Mouse (Mus musculus) c-Kit-positive CD71-positive TER-119-positive erythroid progenitor cells, embryonic 14.5 days (primary cell): ENCODE measurements around the gene Sars.

Experiments used
- DNase-seq: peaks from one replicate; pipeline ENCODE4 v3.0.0-alpha.2; 2013; ENCODE audit warnings: low spot score

Sars gene

GRCm38 (mm10) chr3:108424944-108425623 is 19.9 kb downstream of the Sars start:
- no peak for DNase-seq

DNA sequence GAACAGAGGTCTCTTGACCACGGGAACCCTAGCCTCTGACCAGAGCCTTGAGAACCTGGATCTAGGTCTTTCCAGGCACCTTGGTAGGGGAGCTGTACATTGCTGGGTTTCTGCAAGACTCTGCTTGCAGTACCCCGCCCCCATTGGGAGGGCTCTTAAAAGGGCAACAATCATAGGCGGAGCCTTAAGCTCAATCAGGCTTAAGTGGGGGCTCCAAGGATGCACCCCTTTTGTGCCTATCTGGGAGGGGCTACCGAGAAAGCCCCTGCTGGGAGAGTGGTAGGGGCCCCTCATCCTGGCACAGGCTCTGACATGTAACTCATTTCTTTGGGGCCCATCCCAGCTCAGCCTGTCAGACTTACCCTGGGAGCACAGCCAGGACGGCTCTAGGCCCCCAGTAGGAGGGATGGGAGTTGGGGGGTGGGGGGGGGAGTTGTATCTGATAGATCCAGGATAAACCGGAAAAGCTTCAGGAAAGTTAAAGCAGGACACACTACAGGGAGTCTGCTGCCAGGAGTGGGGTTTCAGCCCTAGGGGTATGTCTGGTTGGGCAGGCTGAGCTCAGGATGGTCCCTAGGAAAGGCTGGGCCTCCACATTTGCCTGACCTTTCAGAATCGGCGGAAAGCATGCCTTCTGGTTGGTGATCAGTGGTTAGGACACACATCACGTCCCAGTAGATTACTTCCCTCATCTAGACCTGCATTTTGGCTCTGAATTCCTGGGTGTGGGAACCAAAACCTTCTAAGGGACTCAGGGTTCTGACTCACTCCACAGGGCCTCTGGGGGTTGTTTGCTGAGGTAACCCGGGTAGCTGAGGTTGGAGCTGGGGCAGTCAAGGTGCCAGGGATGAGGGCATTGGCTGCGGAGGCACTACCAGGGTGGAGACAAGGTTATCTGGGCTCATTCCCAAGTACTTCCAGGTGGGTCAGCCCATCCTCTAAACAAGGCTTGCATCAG is 20.9 kb downstream of the Sars start:
- DNase-seq = no peak

GRCm38 (mm10) chr3:108423006-108423405 is 22.0 kb downstream of the Sars start:
- DNase-seq = no peak

DNA sequence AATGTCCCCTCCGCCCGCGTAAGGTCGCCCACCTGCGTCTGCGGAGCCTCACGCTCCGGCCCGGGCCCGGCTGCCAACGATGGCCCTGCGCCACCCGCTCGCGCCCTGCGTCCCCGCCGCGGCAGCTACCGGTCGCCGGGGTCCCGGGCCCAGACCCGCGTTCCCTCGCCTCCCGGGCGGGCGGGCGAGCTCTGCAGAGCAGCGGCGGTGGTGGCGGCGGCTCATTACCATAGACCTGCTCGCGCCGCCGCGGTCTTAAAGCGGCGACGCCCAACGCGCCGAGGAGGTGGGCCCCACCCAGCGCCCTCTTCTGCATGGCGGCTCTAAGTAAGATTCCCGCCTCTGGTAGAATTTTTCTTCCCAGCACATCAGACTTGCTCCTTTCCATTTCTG is 29.2 kb downstream of the Sars start:
- DNase-seq = peak; percentile 60

DNA sequence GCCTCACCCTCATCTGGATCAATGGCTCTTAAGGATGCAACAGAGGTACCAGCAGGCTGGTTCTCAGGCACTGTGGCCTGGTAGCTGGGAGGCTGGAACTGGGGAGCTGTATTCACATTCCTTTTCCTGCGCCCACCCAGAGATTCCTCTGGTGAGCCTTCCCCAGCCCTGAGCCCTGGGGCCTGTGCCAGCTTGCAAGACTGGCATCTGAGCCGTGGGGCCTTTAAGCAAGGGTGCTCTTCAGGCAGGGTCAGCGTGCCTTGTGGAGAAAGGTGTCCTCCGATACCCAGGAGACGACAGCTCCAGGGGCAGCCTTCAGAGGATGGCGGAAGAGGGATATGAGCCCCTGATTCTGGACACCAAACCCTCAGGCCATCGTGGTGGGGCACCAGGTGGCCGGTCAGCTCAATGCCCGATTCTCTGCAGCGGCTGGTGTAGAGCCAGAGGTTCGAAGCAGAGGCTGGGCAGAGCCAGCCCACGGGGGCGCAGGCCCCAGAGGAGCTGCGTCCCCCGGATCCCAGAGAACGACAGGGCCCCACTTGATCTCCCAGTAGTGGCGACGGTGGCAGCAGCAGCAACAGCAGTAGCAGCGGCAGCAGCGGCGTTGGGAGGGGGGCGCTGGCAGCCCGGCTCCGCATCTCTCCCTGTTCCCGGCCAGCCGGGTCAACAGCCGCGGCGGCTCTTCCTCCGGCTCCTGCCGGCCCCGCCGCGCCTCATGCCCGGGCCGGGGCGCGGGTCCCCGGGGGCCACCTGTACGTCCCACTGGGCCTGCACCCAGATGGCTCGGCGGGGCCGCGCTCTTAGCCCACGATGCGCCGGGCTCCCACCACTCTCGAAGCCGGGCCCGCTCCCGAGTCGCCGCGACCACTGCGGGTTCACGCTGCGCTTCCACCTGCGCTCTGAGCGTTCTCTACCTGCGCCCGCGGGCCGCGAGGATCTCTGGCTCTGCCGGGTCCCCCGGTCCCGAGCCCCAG is 29.9 kb downstream of the Sars start, which contains the start of gene Celsr2:
Celsr2 (minus strand) TSS at position 696 of the 974 bp plus-strand sequence.
- DNase-seq = no peak

DNA sequence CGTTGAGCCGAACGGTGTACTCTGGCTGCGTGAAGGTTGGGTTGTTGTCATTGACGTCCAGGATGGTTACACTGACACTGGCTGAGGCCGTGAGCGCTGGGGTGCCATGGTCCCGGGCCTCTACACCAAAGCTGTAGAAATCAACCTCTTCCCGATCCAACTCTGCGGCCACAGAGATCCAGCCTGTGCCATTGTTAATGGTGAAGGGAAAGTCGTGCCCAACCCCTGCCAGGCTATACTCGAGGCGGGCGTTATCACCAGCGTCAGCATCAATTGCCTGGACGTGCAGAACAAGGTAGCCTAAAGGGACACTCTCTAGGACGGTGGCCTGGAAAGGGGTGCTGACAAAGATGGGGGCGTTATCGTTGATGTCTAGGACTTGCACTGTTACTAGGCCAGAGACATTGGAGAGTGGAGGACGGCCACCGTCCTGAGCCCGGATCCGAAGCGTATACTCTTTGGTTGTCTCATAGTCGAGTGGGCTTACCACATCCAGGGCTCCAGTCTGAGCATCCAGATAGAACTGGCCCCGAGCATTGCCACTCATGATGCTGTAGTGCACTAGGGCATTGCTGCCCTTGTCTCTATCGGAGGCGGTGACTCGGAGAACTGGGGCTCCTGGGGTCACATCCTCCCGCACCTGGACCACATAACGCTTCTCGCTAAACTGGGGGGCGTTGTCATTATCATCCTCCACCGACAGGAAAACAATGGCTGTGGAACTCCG is 31.2 kb downstream of the Sars start:
- DNase-seq = no peak

DNA sequence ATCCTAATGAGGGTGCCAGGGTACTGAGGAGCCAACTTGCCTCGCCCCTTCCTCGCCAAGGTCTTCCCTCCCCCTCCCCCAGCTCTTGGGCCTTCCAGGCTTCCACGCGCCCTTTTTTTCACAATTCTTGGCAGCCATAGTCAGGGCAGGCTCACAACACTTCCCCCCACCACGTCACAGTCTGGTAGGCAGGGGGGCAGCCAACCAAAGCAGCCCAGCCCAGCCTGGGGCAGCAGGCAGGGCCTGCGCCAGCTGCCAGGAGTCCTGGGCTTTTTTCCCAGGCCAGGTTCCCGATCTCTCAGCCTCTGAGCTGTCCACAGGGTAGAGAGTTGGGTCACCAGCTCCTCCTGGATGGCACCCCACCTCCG is 33.3 kb downstream of the Sars start:
- DNase-seq = no peak

DNA sequence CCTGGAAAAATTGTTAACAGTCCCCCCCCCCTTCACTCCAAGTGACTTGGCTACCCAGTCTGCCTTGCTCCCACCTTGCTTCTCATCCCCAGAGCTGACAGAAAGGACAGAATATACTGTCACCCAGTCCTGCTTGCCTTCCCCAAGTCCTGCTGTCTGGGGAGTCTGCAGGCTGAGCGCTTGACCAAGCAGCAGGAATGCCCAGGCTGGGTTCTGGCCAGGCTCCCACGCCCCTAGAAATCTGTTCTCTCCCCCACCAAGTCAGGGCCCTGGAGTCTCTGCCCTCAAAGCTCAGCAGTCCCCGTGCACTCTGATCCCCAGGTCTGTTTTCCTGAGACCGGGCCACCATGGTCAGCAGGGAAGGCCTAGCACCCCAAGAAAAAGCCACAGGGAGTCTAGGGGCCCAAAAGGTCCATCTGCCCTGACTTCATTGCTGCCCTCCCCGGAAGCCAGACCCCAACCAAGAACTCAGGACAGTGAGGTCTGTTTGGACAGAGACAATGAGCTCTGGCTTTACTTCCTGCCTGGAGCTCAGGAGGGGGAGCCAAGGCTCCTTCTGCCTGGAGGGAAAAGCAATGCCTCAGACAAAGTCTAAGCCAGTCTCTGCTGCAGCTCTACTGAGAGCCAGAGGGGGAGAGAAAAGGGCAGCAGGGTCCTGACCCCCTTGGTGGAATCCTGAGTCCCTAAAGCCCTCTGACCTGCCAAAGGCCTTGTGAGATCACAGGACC is 33.8 kb downstream of the Sars start:
- DNase-seq = no peak

GRCm38 (mm10) chr3:108410359-108410714 is 34.7 kb downstream of the Sars start:
- DNase-seq = no peak

DNA sequence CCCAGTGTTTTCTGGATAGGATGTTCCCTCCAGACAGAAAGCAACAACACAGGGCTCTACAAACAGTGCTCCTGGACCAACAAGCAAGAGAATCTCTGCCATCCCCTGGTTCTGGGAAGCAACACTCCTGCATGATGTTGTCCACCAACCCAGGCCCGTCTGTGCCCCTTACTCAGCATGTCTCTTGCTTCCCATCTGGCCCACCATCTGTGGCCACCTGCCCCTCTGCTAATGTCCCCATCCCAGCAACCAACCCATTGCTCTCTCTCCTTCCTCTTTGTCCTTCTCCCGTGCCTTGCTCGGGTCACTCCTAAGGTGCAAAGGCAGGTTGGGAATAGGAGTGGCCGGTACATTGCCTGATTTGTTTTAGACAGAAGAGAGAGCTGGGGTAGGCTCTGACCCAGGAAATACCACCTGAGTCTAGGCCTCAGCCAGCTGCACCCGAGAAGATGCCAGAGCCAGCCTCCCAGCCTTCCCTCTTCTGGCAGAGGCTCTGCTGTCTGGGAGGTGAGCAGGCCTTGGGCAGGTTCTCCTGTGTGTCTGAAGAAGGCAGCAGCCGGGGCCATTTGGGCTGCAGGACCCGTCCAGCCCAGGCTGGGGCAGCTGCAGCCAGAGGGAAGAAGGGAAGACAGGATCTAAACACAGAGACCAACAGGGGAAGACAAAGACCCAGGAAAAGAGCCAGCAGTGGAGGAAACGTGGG is 35.2 kb downstream of the Sars start:
- DNase-seq = no peak

DNA sequence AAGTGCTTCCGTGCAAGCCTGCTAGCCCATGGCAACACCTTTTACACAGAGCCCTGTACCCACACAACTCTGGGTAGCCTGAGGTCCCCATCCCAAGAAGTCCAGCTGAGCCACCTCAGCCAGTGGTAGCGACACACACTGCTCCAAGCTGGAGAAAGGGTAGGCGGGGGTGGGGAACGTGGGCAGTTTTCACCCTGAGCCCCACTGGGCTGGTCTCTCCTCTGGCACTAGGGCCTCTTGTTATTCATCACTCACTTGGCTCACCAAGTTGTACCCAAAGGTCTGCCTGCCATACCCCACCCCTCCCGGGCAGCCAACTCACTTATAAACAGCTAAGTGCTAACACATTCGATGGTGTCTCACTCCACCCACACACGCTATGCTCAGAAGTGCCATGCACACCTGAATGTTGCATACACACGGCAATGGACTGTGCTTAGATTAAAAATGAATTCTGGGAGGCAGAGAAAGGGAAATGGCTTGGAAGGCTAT is 36.4 kb downstream of the Sars start:
- no peak for DNase-seq

- DNase-seq = no peak
Measured at GRCm38 (mm10) chr3:108406306-108406885, 38.6 kb downstream of the Sars start.

DNA sequence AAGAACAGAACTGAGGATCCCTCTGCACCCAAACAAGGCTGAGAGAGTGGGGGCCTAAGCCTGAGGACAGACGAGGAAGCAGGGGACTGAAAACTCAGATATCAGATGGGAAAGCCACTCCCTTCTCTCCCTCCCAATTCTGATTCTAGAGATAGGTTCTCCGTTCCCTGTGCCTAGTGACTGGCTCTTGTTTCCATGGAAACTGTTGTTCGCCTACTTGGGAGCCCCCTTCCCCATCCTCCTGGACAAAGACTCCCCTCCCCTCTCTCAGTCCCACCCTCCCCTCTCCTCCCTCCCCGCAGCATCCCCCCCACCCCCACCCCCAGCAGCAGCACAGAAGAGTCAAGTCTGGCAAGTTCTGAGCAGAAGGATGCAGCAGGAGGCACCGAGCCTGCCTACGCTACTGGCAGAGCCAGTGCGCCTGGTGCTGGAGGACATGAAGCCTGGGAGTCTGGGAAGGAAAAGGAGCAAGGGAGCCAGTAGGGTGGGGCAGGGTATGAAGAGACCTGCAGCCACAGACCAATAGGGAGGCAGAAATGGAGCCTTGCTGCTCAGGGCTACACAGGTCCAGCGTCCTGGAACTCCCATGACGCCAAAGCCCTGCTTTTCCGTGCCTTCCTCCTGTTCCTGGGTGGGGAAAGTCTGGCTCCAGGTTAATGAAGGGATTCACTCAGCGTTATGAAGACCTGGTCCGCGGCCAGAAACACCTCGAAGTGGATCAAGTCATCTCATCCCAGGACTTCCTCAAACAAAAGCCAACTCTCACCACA is 39.3 kb downstream of the Sars start:
- DNase-seq = no peak

DNA sequence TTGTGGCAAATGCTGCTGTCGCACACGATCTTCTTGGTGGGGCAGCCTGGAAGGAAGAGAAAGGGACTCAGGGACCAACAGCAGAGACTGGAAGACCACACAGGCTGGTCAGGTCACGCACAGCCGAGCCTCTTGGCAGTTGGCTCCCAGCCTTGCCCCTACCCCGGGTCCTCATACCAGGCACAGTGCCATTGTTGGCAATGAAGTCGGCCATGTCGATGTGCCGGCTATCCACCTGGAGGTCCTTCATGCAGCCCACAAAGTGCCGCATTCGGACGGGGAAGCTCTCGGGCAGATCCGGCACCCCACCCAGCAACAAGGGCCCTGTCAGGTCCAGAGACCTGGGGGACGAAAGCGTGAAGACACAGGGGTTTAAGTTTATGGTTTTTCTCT is 42.5 kb downstream of the Sars start:
- DNase-seq = no peak

DNA sequence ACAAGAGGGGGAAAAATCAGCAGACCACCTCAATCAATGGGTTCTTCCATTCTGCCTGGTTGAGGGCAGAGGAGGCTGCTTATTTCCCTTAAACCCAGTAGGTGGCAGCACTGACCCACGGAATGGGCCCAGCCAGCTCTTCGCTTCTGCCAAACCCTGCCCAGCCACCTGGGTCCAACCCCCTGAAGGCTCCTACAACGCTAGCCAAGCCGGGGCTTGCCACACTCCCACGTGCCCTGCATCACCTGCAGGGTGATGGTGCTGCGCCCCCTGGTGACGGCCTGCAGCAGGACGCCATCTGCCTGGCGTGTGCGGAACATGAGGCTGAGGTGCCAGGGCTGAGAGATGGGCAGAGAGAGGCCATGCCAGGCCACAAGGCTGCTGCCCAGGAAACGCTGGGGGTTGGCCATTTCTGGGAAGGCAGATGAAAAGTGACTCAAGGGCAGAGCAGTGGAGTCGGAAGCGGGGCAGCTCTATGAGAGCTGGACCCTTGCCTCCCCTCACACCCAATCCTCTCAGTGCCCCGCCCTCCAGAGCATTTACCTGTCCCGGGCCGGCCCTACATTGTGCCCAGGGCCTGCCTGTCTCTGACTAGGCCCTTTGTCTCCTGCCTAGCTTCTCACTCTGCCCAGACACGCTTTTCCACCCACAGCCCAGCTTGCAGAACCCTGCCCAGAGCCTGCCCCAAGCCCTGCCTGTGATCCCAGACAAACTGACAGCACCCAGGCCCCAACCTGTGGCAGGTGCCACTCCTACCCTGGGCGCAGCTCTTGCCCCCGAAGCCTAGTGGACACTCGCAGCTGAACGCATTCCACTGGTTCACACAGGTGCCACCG is 43.1 kb downstream of the Sars start:
- DNase-seq = peak; percentile 61

DNA sequence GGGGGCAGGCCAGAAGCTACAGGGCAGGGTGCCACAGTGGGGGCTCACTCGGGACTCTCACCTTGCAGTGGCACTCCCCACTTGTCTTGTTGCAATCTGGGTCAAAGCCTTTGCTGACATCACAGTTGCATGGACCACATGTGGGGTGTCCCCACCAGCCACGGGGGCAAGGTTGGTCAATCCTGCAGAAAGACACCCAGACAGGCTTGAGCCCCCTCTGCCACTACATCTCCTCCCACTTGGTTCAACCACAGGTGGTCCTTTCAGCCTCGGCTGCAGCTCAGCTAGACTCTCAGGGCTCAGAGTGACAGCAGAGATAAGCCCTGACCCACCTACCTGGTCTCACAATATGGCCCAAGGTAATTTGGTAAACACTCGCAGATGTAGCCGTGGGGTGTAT is 44.6 kb downstream of the Sars start:
- no peak for DNase-seq

GRCm38 (mm10) chr3:108398281-108398680 is 46.7 kb downstream of the Sars start:
- DNase-seq = no peak

DNA sequence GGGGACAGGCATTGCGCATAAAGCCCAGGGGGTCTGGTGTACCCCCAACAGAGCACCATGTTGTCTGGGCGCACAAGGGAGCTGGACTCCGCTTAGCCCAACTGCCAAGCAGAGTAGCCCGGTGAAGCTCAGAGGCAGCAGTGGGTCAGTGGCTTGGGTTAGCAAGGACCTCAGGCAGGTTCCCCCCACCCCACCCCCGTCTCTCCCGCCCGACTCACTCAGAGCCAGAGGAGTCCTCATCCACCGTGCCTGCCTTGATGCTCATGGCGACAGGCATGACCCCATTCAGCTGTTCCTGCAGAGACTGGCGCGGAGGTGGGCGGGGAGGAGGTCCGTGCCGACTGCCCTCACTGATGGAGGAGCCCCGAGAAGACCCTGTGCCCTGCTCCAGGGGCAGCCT is 52.2 kb downstream of the Sars start:
- DNase-seq = no peak
